Mouse (Mus musculus): ENCODE data around the gene Pga5.

Pga5 gene

GRCm38 (mm10) chr19:10665093-10665492 lies 12.8 kb downstream of the Pga5 start:
- DNase-seq (ENCODE audit: low spot score in 2 of 2): no peak

GRCm38 (mm10) chr19:10662665-10663064 lies 15.2 kb downstream of the Pga5 start:
- DNase-seq (ENCODE audit: low spot score in 2 of 2): no peak

GRCm38 (mm10) chr19:10661919-10662318 lies 16.0 kb downstream of the Pga5 start:
- no peak for DNase-seq (ENCODE audit: low spot score in 2 of 2)

- no peak for DNase-seq (ENCODE audit: low spot score in 2 of 2)
Observed at GRCm38 (mm10) chr19:10661373-10661772, 16.5 kb downstream of the Pga5 start.

- DNase-seq (ENCODE audit: low spot score in 2 of 2): no peak
Observed at GRCm38 (mm10) chr19:10658406-10658805, 19.5 kb downstream of the Pga5 start.

- DNase-seq (ENCODE audit: low spot score in 2 of 2): no peak
Observed at GRCm38 (mm10) chr19:10657742-10658141, 20.1 kb downstream of the Pga5 start.

- DNase-seq (ENCODE audit: low spot score in 2 of 2): no peak
Observed at GRCm38 (mm10) chr19:10656058-10656457, 21.8 kb downstream of the Pga5 start.

- no peak for DNase-seq (ENCODE audit: low spot score in 2 of 2)
Observed at GRCm38 (mm10) chr19:10648156-10648555, 29.7 kb downstream of the Pga5 start.

GRCm38 (mm10) chr19:10645616-10646015 lies 32.3 kb downstream of the Pga5 start:
- DNase-seq (ENCODE audit: low spot score in 2 of 2): no peak

- DNase-seq (ENCODE audit: low spot score in 2 of 2): no peak
Observed at GRCm38 (mm10) chr19:10640589-10641378, 37.1 kb downstream of the Pga5 start.

- DNase-seq (ENCODE audit: low spot score in 2 of 2): no peak
Observed at GRCm38 (mm10) chr19:10640080-10640479, 37.8 kb downstream of the Pga5 start.

GRCm38 (mm10) chr19:10637840-10638239 lies 40.0 kb downstream of the Pga5 start:
- no peak for DNase-seq (ENCODE audit: low spot score in 2 of 2)

- DNase-seq (ENCODE audit: low spot score in 2 of 2): peak; percentile 38 to 51
Observed at GRCm38 (mm10) chr19:10634872-10635318, 43.0 kb downstream of the Pga5 start.

- DNase-seq (ENCODE audit: low spot score in 2 of 2): peak in 1 of 2 experiments; percentile 25
Observed at GRCm38 (mm10) chr19:10634106-10634871, 43.6 kb downstream of the Pga5 start, which contains the start of gene Vwce. Vwce (plus strand) TSS chr19:10634213.
